Mouse (Mus musculus) layer of hippocampus, adult 9-11 months (tissue): ENCODE data around the gene Tent2.

Experiments
- DNase-seq: peaks from one replicate; pipeline ENCODE4 v3.0.0; 2022

Gene Tent2

GRCm38 (mm10) chr13:93141184-93141583 is 51.0 kb downstream of the Tent2 start:
- DNase-seq: no peak

GRCm38 (mm10) chr13:93138059-93138458 is 54.1 kb downstream of the Tent2 start:
- no peak for DNase-seq

- no peak for DNase-seq
These were observed 55.1 kb downstream of the Tent2 start for GRCm38 (mm10) chr13:93137098-93137497.

- DNase-seq: no peak
These were observed 55.9 kb downstream of the Tent2 start for GRCm38 (mm10) chr13:93136251-93136650.

- no peak for DNase-seq
These were observed 56.7 kb downstream of the Tent2 start for GRCm38 (mm10) chr13:93135501-93135900.

- no peak for DNase-seq
These were observed 61.5 kb downstream of the Tent2 start for GRCm38 (mm10) chr13:93130674-93131073.

GRCm38 (mm10) chr13:93128961-93129360 is 63.2 kb downstream of the Tent2 start:
- DNase-seq: no peak

- no peak for DNase-seq
These were observed 63.9 kb downstream of the Tent2 start for GRCm38 (mm10) chr13:93128111-93128860.

- no peak for DNase-seq
These were observed 69.9 kb downstream of the Tent2 start for GRCm38 (mm10) chr13:93122321-93122720.

GRCm38 (mm10) chr13:93117241-93117640 is 74.9 kb downstream of the Tent2 start:
- no peak for DNase-seq

- DNase-seq: no peak
These were observed 89.7 kb downstream of the Tent2 start for GRCm38 (mm10) chr13:93102340-93103090.

GRCm38 (mm10) chr13:93098596-93098995 is 93.6 kb downstream of the Tent2 start:
- DNase-seq: no peak

GRCm38 (mm10) chr13:93096643-93097042 is 95.5 kb downstream of the Tent2 start:
- DNase-seq: no peak
